8 mouse cellular contexts compared by ENCODE assay signal in genomic region chr17:46628471-46628790, GRCm38 (mm10). TPM values are rescaled to one million over a fixed set of nuclear protein-coding genes. Genes with fewer than 3 reads are reported as not detected.
DNase-seq lines count a peak whose midpoint lies in the region; ATAC-seq and TF ChIP-seq lines count a peak whose summit lies in the region.

No protein-coding gene starts in this region.

- peak overlapping the region; percentile 99 for H3K9ac ChIP-seq in kidney, embryonic 15.5 days

- under 1% methylated on average over 13 of the region's 13 CpGs for WGBS in kidney, embryonic 15.5 days
- under 1% methylated on average over 13 of the region's 13 CpGs for WGBS in hindbrain, embryonic 10.5 days
- 1% methylated on average over 13 of the region's 13 CpGs for WGBS in midbrain, embryonic 10.5 days

- peak overlapping the region; percentile 71 for H3K4me2 ChIP-seq in kidney, embryonic 15.5 days

- no peak for DNase-seq in kidney, adult 9 months
- no peak for DNase-seq in hindbrain, embryonic 10.5 days (ENCODE audit: low spot score)
- DNase-seq in midbrain, embryonic 10.5 days (ENCODE audit: low spot score): peak; percentile 65
- DNase-seq in adipocyte (ENCODE audit: low spot score): no peak
- DNase-seq in testis, postnatal 10 days (ENCODE audit: low spot score): no peak

- no peak for TF ChIP-seq POLR2A in cortical plate, adult 2 months (IDR thresholded peaks at IDR 0.05; ENCODE audit: extremely low read depth, insufficient read depth, low read length)

- H3K9me3 ChIP-seq in kidney, embryonic 15.5 days (replicated peaks): no peaks in the 10 kb centered on the region
- no peaks in the 10 kb centered on the region for H3K9me3 ChIP-seq in hindbrain, embryonic 10.5 days
- no peaks in the 10 kb centered on the region for H3K9me3 ChIP-seq in midbrain, embryonic 10.5 days (replicated peaks)

- peaks cover 20% of the 10 kb centered on the region; the same call in 1 of the 2 replicates for H3K36me3 ChIP-seq in kidney, embryonic 15.5 days
- H3K36me3 ChIP-seq in hindbrain, embryonic 10.5 days: peaks cover 24% of the 10 kb centered on the region
- peaks cover 27% of the 10 kb centered on the region for H3K36me3 ChIP-seq in midbrain, embryonic 10.5 days

- peak overlapping the region; percentile 89 for H3K4me3 ChIP-seq in kidney, embryonic 15.5 days (replicated peaks)
- H3K4me3 ChIP-seq in cortical plate, adult 2 months (ENCODE audit: insufficient read depth, low read length): peak overlapping the region; percentile 89
- peak overlapping the region; percentile 98 for H3K4me3 ChIP-seq in hindbrain, embryonic 10.5 days
- H3K4me3 ChIP-seq in midbrain, embryonic 10.5 days: peak overlapping the region; percentile 98

- H3K27ac ChIP-seq in kidney, embryonic 15.5 days: peak overlapping the region; percentile 98
- no peak overlapping the region for H3K27ac ChIP-seq in cortical plate, adult 2 months (ENCODE audit: insufficient read depth, low read length)
- H3K27ac ChIP-seq in hindbrain, embryonic 10.5 days: peak overlapping the region; percentile 96
- peak overlapping the region; percentile 96 for H3K27ac ChIP-seq in midbrain, embryonic 10.5 days (replicated peaks)

- peaks cover 74% of the 10 kb centered on the region for H3K4me1 ChIP-seq in kidney, embryonic 15.5 days
- H3K4me1 ChIP-seq in cortical plate, adult 2 months (ENCODE audit: control insufficient read depth, insufficient read depth, low read length): peaks cover 2% of the 10 kb centered on the region
- peaks cover 84% of the 10 kb centered on the region for H3K4me1 ChIP-seq in hindbrain, embryonic 10.5 days (replicated peaks)
- H3K4me1 ChIP-seq in midbrain, embryonic 10.5 days: peaks cover 68% of the 10 kb centered on the region

- H3K27me3 ChIP-seq in kidney, embryonic 15.5 days: no peaks in the 10 kb centered on the region
- H3K27me3 ChIP-seq in hindbrain, embryonic 10.5 days (ENCODE audit: insufficient read depth, poor library complexity, severe bottlenecking): no peaks in the 10 kb centered on the region
- H3K27me3 ChIP-seq in midbrain, embryonic 10.5 days (ENCODE audit: low read depth, poor library complexity, severe bottlenecking): no peaks in the 10 kb centered on the region

- TF ChIP-seq CTCF in cortical plate, adult 2 months (IDR thresholded peaks at IDR 0.05; ENCODE audit: extremely low read depth, insufficient read depth, low read length): no peak

- ATAC-seq in kidney, embryonic 15.5 days (replicated peaks; ENCODE audit: low FRiP score): no peak
- no peak for ATAC-seq in CD4-positive, CD25-positive, alpha-beta regulatory T cell, adult 4 months

RNA-seq across cellular contexts. Expression of gene Ptk7, which starts 0.9 kb away (rescaled TPM):
- 120 and 138 TPM in 2 replicates for polyA plus RNA-seq in kidney, embryonic 15.5 days (2015; fragmentation: Nextera tagmentation; extraction: Ambion mirVana)
- 6.5 and 6.8 TPM in 2 replicates for polyA plus RNA-seq in cortical plate, adult 2 months (2012; rRNA removed)
- 67.2 and 76.8 TPM in 2 replicates for polyA plus RNA-seq in hindbrain, embryonic 10.5 days (2016; fragmentation: Nextera tagmentation; extraction: Ambion mirVana)
- 65.3 and 68.4 TPM in 2 replicates for polyA plus RNA-seq in midbrain, embryonic 10.5 days (2016; fragmentation: Nextera tagmentation; extraction: Ambion mirVana)
- not detected for polyA plus RNA-seq in CD4-positive, CD25-positive, alpha-beta regulatory T cell, adult 4 months (2017; shearing (Covaris generic))

RNA-seq across cellular contexts. Expression of gene Klc4, which starts 17.4 kb away (rescaled TPM):
- polyA plus RNA-seq in kidney, embryonic 15.5 days (2015; fragmentation: Nextera tagmentation; extraction: Ambion mirVana): 36.9 and 42.4 TPM in 2 replicates
- polyA plus RNA-seq in cortical plate, adult 2 months (2012; rRNA removed): 20.0 and 20.6 TPM in 2 replicates
- polyA plus RNA-seq in hindbrain, embryonic 10.5 days (2016; fragmentation: Nextera tagmentation; extraction: Ambion mirVana): 35.3 and 38.1 TPM in 2 replicates
- polyA plus RNA-seq in midbrain, embryonic 10.5 days (2016; fragmentation: Nextera tagmentation; extraction: Ambion mirVana): 33.0 and 40.3 TPM in 2 replicates
- polyA plus RNA-seq in CD4-positive, CD25-positive, alpha-beta regulatory T cell, adult 4 months (2017; shearing (Covaris generic)): 10 to 100 TPM; 13.6 to 14.7 TPM

RNA-seq across cellular contexts. Expression of gene Mrpl2, which starts 17.6 kb away (rescaled TPM):
- polyA plus RNA-seq in kidney, embryonic 15.5 days (2015; fragmentation: Nextera tagmentation; extraction: Ambion mirVana): 108 and 124 TPM in 2 replicates
- polyA plus RNA-seq in cortical plate, adult 2 months (2012; rRNA removed): 46.2 and 52.6 TPM in 2 replicates
- polyA plus RNA-seq in hindbrain, embryonic 10.5 days (2016; fragmentation: Nextera tagmentation; extraction: Ambion mirVana): 115 and 119 TPM in 2 replicates
- polyA plus RNA-seq in midbrain, embryonic 10.5 days (2016; fragmentation: Nextera tagmentation; extraction: Ambion mirVana): 126 and 129 TPM in 2 replicates
- 10 to 100 TPM; 57.0 to 65.9 TPM for polyA plus RNA-seq in CD4-positive, CD25-positive, alpha-beta regulatory T cell, adult 4 months (2017; shearing (Covaris generic))

RNA-seq across cellular contexts. Expression of gene Cul7, which starts 21.7 kb away (rescaled TPM):
- polyA plus RNA-seq in kidney, embryonic 15.5 days (2015; fragmentation: Nextera tagmentation; extraction: Ambion mirVana): 55.5 and 59.2 TPM in 2 replicates
- 25.8 and 27.4 TPM in 2 replicates for polyA plus RNA-seq in cortical plate, adult 2 months (2012; rRNA removed)
- 40.7 and 45.5 TPM in 2 replicates for polyA plus RNA-seq in hindbrain, embryonic 10.5 days (2016; fragmentation: Nextera tagmentation; extraction: Ambion mirVana)
- 37.4 and 45.1 TPM in 2 replicates for polyA plus RNA-seq in midbrain, embryonic 10.5 days (2016; fragmentation: Nextera tagmentation; extraction: Ambion mirVana)
- 1 to 10 TPM; 3.3 to 5.9 TPM for polyA plus RNA-seq in CD4-positive, CD25-positive, alpha-beta regulatory T cell, adult 4 months (2017; shearing (Covaris generic))

RNA-seq across cellular contexts. Expression of gene Rrp36, which starts 45.7 kb away (rescaled TPM):
- polyA plus RNA-seq in kidney, embryonic 15.5 days (2015; fragmentation: Nextera tagmentation; extraction: Ambion mirVana): 63.9 and 65.4 TPM in 2 replicates
- polyA plus RNA-seq in cortical plate, adult 2 months (2012; rRNA removed): 28.1 and 29.5 TPM in 2 replicates
- 65.7 and 67.5 TPM in 2 replicates for polyA plus RNA-seq in hindbrain, embryonic 10.5 days (2016; fragmentation: Nextera tagmentation; extraction: Ambion mirVana)
- polyA plus RNA-seq in midbrain, embryonic 10.5 days (2016; fragmentation: Nextera tagmentation; extraction: Ambion mirVana): 69.4 and 69.6 TPM in 2 replicates
- polyA plus RNA-seq in CD4-positive, CD25-positive, alpha-beta regulatory T cell, adult 4 months (2017; shearing (Covaris generic)): 10 to 100 TPM; 47.2 to 62.6 TPM
